Mouse (Mus musculus): ENCODE measurements around the gene 2610044O15Rik8.
A peak's percentile ranks its signal among the peaks of the same experiment; 100 is the strongest.

2610044O15Rik8 gene

GRCm38 (mm10) chr8:129234027-129234733 lies at the start of gene 2610044O15Rik8:
TSS of gene 2610044O15Rik8 (minus strand) at chr8:129234406.
- DNase-seq (ENCODE audit: low spot score) = peak; percentile 78

- no peak for DNase-seq (ENCODE audit: low spot score)
These were observed 31.7 kb upstream of the 2610044O15Rik8 start for GRCm38 (mm10) chr8:129265918-129266317.

- peak; percentile 30 for DNase-seq (ENCODE audit: low spot score)
These were observed 30.1 kb upstream of the 2610044O15Rik8 start for GRCm38 (mm10) chr8:129264296-129264695.

- DNase-seq (ENCODE audit: low spot score) = peak; percentile 47
These were observed 29.2 kb upstream of the 2610044O15Rik8 start for GRCm38 (mm10) chr8:129263211-129263927.

GRCm38 (mm10) chr8:129233664-129234026 lies 561 bp downstream of the 2610044O15Rik8 start:
- no peak for DNase-seq (ENCODE audit: low spot score)

All from c-Kit-positive CD71-positive TER-119-positive erythroid progenitor cells, embryonic 14.5 days (primary cell).